Mouse (Mus musculus) macrophage (primary cell): ENCODE results near the gene Olfr789. TPM values are rescaled to one million over a fixed set of nuclear protein-coding genes. Genes with fewer than 3 reads are reported as not detected.

Experiments
- H3K27ac ChIP-seq: fragments of 350-480 bp; formaldehyde crosslinking; 2 replicates; pipeline ENCODE4 v1.9.0; 2021
- H3K36me3 ChIP-seq: fragments of 350-480 bp; formaldehyde crosslinking; 2 replicates; pipeline ENCODE4 v1.9.0; 2021; ENCODE audit errors: inconsistent target
- H3K4me3 ChIP-seq: fragments of 350-480 bp; formaldehyde crosslinking; 2 replicates; pipeline ENCODE4 v1.9.0; 2021; ENCODE audit errors: inconsistent target
- H3K79me2 ChIP-seq: fragments of 350-480 bp; formaldehyde crosslinking; 2 replicates; pipeline ENCODE4 v1.9.0; 2021; ENCODE audit errors: inconsistent target
- WGBS: methylation state at CpG from one replicate; pipeline ENCODE4 v1.1.7; 2026; ENCODE audit warnings: inconsistent platforms; ENCODE audit not compliant: missing documents; 5-methylcytosine and 5-hydroxymethylcytosine counted together
- polyA plus RNA-seq: library from polyadenylated mRNA; stranded (reverse); fragments of 250-400 nt; gene quantifications from 3 replicates; pipeline ENCODE4 v1.2.4, GENCODE M21; 2018; ENCODE audit warnings: inconsistent platforms
- total RNA-seq, 78 experiments: library from RNA; depleted of rRNA; stranded (reverse); fragments of 250-400 nt; gene quantifications; 1 replicate in 9 of 78; 2 replicates in 24 of 78; 3 replicates in 43 of 78; 4 replicates in 2 of 78; pipeline ENCODE4 v1.2.4; 2018; ENCODE audit warnings: inconsistent platforms in 56 of 78

Gene Olfr789
- total RNA-seq (2018; cell fraction: chromatin; rRNA removed), result not detected
- not detected for total RNA-seq (2018; cell fraction: cytosol; rRNA removed)
- not detected for total RNA-seq (2018; cell fraction: nucleus; rRNA removed)
- polyA plus RNA-seq, result not detected in 3 replicates

DNA sequence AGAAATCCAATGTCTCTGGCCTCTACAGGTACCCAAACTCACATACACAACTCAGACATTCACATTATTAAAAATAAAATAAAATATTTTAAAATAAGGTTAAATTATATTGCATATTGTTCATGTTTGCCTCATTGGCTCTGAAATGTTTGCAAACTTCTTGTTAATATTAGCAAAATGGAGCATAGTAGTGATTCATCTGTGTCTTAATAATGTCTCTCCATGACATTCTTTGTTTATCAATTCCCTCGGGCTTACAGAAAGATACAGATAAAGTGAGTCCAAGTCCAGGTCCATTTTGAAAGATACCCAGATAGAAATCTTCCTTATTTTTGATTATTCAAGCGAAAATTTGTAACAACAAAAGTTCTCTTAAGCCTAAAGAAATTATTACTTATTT lies at the start of gene Olfr789:
Gene Olfr789 (plus strand): TSS at position 301 of the 400 bp plus-strand sequence.
- no peaks in the 10 kb centered on the region for H3K79me2 ChIP-seq
- no peaks in the 10 kb centered on the region for H3K36me3 ChIP-seq
- WGBS, result 69% methylated on average over 2 of the region's 2 CpGs
- H3K4me3 ChIP-seq, result no peak within 1 kb of the TSS
- H3K27ac ChIP-seq, result no peak within 1 kb of the TSS

DNA sequence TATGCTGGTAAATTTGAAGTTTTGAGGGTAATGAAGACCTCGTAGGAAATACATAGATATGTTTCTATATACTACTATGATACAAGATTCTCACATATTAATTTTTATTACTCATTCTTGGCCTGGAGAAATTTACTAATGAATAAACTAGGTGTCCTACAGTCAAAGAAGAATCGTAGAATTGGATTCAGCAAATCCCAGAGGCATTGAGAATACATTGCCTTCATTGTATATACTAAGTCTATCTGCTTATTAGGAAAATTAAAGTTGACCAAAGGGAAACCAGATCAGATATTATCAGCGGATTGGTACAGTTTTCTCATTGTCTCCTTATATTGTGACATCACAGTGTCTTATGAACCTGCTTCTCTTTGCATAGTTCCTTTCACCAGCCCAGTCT lies 23.0 kb upstream of the Olfr789 start, which contains the start of gene Olfr787:
Gene Olfr787 (plus strand): TSS at position 301 of the 400 bp plus-strand sequence.
- WGBS, result 79% methylated on average over 3 of the region's 3 CpGs
- Histone ChIP-seq H3K36me3 (no peaks in the 10 kb centered on the region), H3K4me3 (no peak within 1 kb of the TSS), H3K79me2 (no peaks in the 10 kb centered on the region), H3K27ac (no peak within 1 kb of the TSS)

DNA sequence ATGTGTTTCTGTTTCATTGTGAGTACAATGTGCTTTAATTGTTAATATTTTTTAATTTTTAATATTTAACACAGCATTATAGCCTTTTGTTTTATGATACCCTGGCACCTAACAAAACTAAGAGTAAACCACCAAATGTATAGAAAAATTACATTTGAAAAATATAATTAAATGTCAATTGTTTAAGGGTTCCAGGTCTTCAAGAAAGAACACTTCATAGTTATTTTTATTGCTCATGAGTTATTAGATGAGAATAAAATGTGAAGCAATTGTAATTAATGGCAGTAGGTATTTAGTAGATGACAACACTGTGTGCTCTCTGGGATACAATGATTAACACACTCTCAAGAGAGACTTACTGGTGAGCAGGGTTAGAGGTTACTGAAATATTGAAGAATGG lies 13.9 kb upstream of the Olfr789 start, which contains the start of gene Olfr788:
Gene Olfr788 (plus strand): TSS at position 301 of the 400 bp plus-strand sequence.
- H3K4me3 ChIP-seq, result no peak within 1 kb of the TSS
- H3K27ac ChIP-seq, result no peak within 1 kb of the TSS
- H3K36me3 ChIP-seq, result no peaks in the 10 kb centered on the region

GRCm38 (mm10) chr10:129473256-129473655 lies 11.3 kb upstream of the Olfr789 start:
- WGBS, result 83% methylated on average over 2 of the region's 2 CpGs
- no peaks in the 10 kb centered on the region for H3K79me2 ChIP-seq
- no peak overlapping the region for H3K4me3 ChIP-seq

More for the DNA sequence above, 13.9 kb upstream of the Olfr789 start, which contains the start of gene Olfr788:
- no peaks in the 10 kb centered on the region for H3K79me2 ChIP-seq

GRCm38 (mm10) chr10:129473723-129474122 lies 10.8 kb upstream of the Olfr789 start:
- Histone ChIP-seq H3K36me3 (no peaks in the 10 kb centered on the region), H3K27ac (no peak overlapping the region), H3K79me2 (no peaks in the 10 kb centered on the region), H3K4me3 (no peak overlapping the region)

More at GRCm38 (mm10) chr10:129473256-129473655, 11.3 kb upstream of the Olfr789 start:
- no peak overlapping the region for H3K27ac ChIP-seq
- no peaks in the 10 kb centered on the region for H3K36me3 ChIP-seq

GRCm38 (mm10) chr10:129490101-129490500 lies 5.5 kb downstream of the Olfr789 start:
- H3K36me3 ChIP-seq, result no peaks in the 10 kb centered on the region
- no peak overlapping the region for H3K4me3 ChIP-seq
- H3K27ac ChIP-seq, result no peak overlapping the region
- no peaks in the 10 kb centered on the region for H3K79me2 ChIP-seq
- 77% methylated on average over 2 of the region's 2 CpGs for WGBS

DNA sequence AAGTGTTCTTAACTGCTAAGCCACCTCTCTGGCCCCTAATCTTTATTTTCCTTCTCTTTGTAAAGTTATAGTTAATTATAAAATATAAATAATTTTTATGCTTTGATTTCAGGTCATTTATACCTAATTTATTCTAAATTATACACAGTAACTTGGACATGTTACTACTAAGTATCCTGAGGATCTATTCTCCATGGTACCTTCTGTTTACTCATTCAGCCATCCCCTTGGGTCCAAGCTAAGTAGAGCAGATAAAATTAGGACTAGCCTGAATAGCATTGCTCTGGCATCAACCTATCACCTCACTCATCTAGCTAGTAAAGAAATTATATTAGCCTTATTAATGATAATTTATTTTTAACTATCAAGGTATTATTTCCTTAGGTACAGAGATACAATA lies 13.6 kb downstream of the Olfr789 start, which contains the start of gene Olfr790:
Gene Olfr790 (plus strand): TSS at position 301 of the 400 bp plus-strand sequence.
- Histone ChIP-seq H3K36me3 (no peaks in the 10 kb centered on the region), H3K4me3 (no peak within 1 kb of the TSS), H3K79me2 (no peaks in the 10 kb centered on the region), H3K27ac (no peak within 1 kb of the TSS)

DNA sequence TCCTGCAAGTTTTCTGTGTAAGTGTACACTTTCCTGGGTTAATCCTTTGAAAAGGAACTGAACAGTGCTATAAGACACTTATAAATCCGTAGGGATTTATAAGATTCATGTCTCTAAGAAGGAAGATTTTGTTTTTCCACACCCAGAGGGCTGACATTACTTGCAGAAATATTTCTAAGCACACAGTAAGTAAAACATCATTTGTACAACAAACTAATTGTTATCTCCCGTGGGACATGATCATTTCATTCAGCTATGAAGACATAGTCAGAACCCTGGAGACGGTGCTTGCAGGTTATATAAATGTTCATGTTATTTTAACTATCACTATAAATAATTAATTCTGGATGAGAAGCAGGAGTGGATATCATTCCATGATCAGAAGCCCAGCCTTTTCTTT lies 36.9 kb downstream of the Olfr789 start, which contains the start of gene Olfr791:
Gene Olfr791 (plus strand): TSS at position 301 of the 400 bp plus-strand sequence.
- 66% methylated on average over 3 of the region's 3 CpGs for WGBS
- Histone ChIP-seq H3K27ac (no peak within 1 kb of the TSS), H3K79me2 (no peaks in the 10 kb centered on the region), H3K36me3 (no peaks in the 10 kb centered on the region), H3K4me3 (no peak within 1 kb of the TSS)

GRCm38 (mm10) chr10:129538862-129539261 lies 54.3 kb downstream of the Olfr789 start, which contains the start of gene Olfr792:
Gene Olfr792 (plus strand): TSS chr10:129539162.
- no peak within 1 kb of the TSS for H3K27ac ChIP-seq
- H3K4me3 ChIP-seq, result no peak within 1 kb of the TSS
- 82% methylated on average over 1 of the region's 1 CpGs for WGBS
- no peaks in the 10 kb centered on the region for H3K36me3 ChIP-seq
- no peaks in the 10 kb centered on the region for H3K79me2 ChIP-seq

Other genes with a start within 250 kb of the Olfr789 start
- not detected in 3 replicates for gene Olfr774, start 248.5 kb upstream of the Olfr789 start, polyA plus RNA-seq
- gene Olfr775, start 236.3 kb upstream of the Olfr789 start, polyA plus RNA-seq, result not detected in 3 replicates
- gene Olfr776, start 225.6 kb upstream of the Olfr789 start, polyA plus RNA-seq, result not detected in 3 replicates
- not detected in 3 replicates for gene Olfr777, start 213.3 kb upstream of the Olfr789 start, polyA plus RNA-seq
- gene Olfr780, start 166.6 kb upstream of the Olfr789 start, polyA plus RNA-seq, result not detected in 3 replicates
- not detected in 3 replicates for gene Olfr781, start 155.9 kb upstream of the Olfr789 start, polyA plus RNA-seq
- gene Olfr782, start 135.9 kb upstream of the Olfr789 start, polyA plus RNA-seq, result not detected in 3 replicates
- not detected in 3 replicates for gene Olfr784, start 100.7 kb upstream of the Olfr789 start, polyA plus RNA-seq
- gene Olfr785, start 79.3 kb upstream of the Olfr789 start, polyA plus RNA-seq, result not detected in 3 replicates
- not detected in 3 replicates for gene Olfr786, start 57.4 kb upstream of the Olfr789 start, polyA plus RNA-seq
- not detected in 3 replicates for gene Olfr787, start 22.9 kb upstream of the Olfr789 start, polyA plus RNA-seq
- not detected in 3 replicates for gene Olfr788, start 13.8 kb upstream of the Olfr789 start, polyA plus RNA-seq
- gene Olfr790, start 13.7 kb downstream of the Olfr789 start, polyA plus RNA-seq, result not detected in 3 replicates
- gene Olfr791, start 37.0 kb downstream of the Olfr789 start, polyA plus RNA-seq, result not detected in 3 replicates
- gene Olfr792, start 54.4 kb downstream of the Olfr789 start, polyA plus RNA-seq, result not detected in 3 replicates
- gene Olfr794, start 82.9 kb downstream of the Olfr789 start, polyA plus RNA-seq, result not detected in 3 replicates
- gene Olfr796, start 127.8 kb downstream of the Olfr789 start, polyA plus RNA-seq, result not detected in 3 replicates
- not detected in 3 replicates for gene Olfr798, start 143.2 kb downstream of the Olfr789 start, polyA plus RNA-seq
- not detected in 3 replicates for gene Olfr799, start 152.7 kb downstream of the Olfr789 start, polyA plus RNA-seq
- gene Olfr800, start 172.9 kb downstream of the Olfr789 start, polyA plus RNA-seq, result not detected in 3 replicates
- not detected in 3 replicates for gene Olfr801, start 189.1 kb downstream of the Olfr789 start, polyA plus RNA-seq
- not detected in 3 replicates for gene Olfr802, start 203.4 kb downstream of the Olfr789 start, polyA plus RNA-seq
- gene Olfr803, start 209.5 kb downstream of the Olfr789 start, polyA plus RNA-seq, result not detected in 3 replicates
- not detected in 3 replicates for gene Olfr804, start 218.5 kb downstream of the Olfr789 start, polyA plus RNA-seq
- not detected in 3 replicates for gene Olfr805, start 244.6 kb downstream of the Olfr789 start, polyA plus RNA-seq